Mouse (Mus musculus): ENCODE data around the gene Nrxn3. TPM values are rescaled to one million over a fixed set of nuclear protein-coding genes. Genes with fewer than 3 reads are reported as not detected.
A peak's percentile ranks its signal among the peaks of the same experiment; 100 is the strongest.

Gene Nrxn3
- polyA plus RNA-seq, 1 experiment from 2014 or later: 99.5 TPM

DNA sequence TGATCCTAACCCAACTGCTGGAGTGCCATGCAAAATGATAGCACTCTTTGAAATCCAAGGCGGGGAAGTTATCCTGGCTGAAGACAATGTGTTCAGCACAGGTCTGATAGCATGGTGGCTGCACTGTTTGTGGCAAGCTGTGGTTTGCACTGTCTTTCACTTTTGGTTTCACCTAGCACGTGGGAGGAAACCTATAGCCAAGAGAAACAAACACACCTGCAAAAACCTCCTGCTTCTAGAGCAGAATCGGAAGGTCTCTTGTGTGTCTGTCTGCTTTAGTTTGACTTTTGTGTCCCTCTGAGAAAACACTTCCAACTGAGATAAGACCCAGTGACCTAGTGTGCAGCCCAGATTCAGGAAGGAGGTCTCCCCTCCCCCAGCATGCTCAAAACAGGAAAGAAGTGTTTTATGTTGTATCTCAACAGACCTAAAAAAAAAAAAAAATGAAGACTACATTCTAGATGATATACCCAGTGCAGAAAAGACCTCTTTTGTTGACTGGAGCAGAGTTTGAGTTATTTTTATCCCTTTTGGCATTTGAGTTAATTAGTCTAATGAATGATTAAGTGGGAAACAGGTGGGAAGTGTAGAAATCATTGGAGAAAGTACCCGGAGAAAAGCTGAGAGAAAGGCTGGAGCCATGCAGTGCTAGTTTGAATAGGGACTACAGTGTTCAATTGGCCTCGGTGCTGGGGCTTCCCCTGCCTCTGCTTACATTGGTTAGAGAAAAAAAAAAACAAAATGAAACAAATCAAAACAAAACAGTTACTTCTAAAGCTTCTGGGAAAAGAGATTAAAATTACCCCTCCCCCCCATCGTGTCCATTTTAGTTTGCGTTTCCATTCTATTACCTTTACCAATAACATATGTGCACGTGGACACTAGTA lies 996.8 kb downstream of the Nrxn3 start:
- Histone ChIP-seq H3K27ac (replicated peaks) (no peak overlapping the region), H3K4me3 (no peak overlapping the region), H3K9me3 (no peaks in the 10 kb centered on the region), H3K9ac (replicated peaks) (no peak overlapping the region), H3K27me3 (no peaks in the 10 kb centered on the region), H3K36me3 (no peaks in the 10 kb centered on the region), H3K4me2 (replicated peaks) (no peak overlapping the region), H3K4me1 (no peaks in the 10 kb centered on the region)
- WGBS: 30% methylated on average over 8 of the region's 8 CpGs
- no peak for ATAC-seq (replicated peaks)

DNA sequence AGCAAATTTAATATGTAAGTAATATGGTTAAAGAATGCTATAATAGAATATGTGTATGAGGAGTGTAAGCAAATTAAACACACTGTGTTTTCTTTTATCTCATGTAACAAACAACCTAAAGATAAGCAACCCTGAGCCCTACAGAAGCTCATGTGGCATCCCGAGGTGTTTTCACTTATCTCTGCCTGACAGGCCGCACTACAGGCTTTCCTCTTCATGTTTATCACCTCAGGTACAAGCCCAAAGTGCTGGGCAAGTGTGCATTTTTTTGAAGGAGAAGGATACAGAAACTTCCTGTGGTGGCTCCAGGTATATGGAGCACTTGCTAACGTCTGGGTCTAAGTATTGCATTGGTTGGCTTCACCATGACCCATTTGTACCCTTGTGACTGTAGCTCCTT lies 998.3 kb downstream of the Nrxn3 start:
- Histone ChIP-seq H3K27ac (replicated peaks) (no peak overlapping the region), H3K4me1 (no peaks in the 10 kb centered on the region), H3K36me3 (no peaks in the 10 kb centered on the region), H3K4me2 (replicated peaks) (no peak overlapping the region), H3K9ac (replicated peaks) (no peak overlapping the region), H3K27me3 (no peaks in the 10 kb centered on the region), H3K4me3 (no peak overlapping the region), H3K9me3 (no peaks in the 10 kb centered on the region)
- WGBS: 77% methylated on average over 3 of the region's 3 CpGs
- no peak for ATAC-seq (replicated peaks)

DNA sequence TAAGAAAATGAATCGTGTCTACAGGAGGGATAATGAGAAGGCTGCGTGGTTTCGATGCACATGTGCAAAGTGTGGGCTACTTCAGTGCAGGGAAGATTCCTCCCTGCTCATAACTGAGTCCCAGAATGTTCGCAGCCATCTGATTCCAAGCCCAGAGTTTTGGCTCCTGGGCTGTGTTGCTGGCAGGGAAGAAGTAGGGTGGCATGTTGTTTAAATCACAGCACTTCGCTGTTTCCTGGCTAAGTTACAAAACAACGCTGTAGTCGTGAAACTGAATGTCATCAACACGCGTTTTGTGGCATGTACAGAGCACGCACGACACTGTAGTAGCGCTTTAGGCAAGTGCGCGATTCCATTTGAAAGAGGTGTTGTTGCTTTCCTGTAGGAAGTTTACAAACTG lies 999.8 kb downstream of the Nrxn3 start:
- no peaks in the 10 kb centered on the region for H3K9me3 ChIP-seq
- no peak overlapping the region for H3K4me2 ChIP-seq (replicated peaks)
- 62% methylated on average over 14 of the region's 14 CpGs for WGBS
- ATAC-seq (replicated peaks): peak; percentile 80
- no peak overlapping the region for H3K4me3 ChIP-seq
- no peak overlapping the region for H3K27ac ChIP-seq (replicated peaks)
- H3K9ac ChIP-seq (replicated peaks): no peak overlapping the region
- H3K36me3 ChIP-seq: no peaks in the 10 kb centered on the region
- H3K27me3 ChIP-seq: no peaks in the 10 kb centered on the region
- H3K4me1 ChIP-seq: no peaks in the 10 kb centered on the region

DNA sequence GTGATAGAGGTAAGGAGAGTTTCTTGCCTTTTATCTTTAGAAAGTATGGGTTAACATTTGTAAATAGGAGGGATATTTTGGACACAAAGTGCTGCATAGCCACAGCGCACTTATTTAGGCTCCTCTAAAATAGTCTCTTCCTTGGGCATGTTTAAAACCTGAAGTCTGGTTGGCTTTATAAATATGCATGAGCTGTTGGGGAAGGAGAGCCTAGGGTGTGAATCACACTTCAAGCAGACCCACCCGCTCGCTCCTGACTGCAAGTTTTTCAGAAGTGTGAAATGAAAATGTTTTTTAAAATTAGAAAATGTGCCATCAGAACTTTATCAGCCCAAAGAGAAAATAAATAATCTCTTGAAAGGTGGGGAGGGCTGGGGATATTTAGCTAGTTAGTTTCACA lies 1001.4 kb downstream of the Nrxn3 start:
- H3K9me3 ChIP-seq: no peaks in the 10 kb centered on the region
- H3K27me3 ChIP-seq: no peaks in the 10 kb centered on the region
- H3K4me1 ChIP-seq: no peaks in the 10 kb centered on the region
- H3K4me2 ChIP-seq (replicated peaks): no peak overlapping the region
- no peak for ATAC-seq (replicated peaks)
- H3K9ac ChIP-seq (replicated peaks): no peak overlapping the region
- no peak overlapping the region for H3K27ac ChIP-seq (replicated peaks)
- no peaks in the 10 kb centered on the region for H3K36me3 ChIP-seq
- whole genome bisulfite sequencing: 34% methylated on average over 3 of the region's 3 CpGs
- no peak overlapping the region for H3K4me3 ChIP-seq

DNA sequence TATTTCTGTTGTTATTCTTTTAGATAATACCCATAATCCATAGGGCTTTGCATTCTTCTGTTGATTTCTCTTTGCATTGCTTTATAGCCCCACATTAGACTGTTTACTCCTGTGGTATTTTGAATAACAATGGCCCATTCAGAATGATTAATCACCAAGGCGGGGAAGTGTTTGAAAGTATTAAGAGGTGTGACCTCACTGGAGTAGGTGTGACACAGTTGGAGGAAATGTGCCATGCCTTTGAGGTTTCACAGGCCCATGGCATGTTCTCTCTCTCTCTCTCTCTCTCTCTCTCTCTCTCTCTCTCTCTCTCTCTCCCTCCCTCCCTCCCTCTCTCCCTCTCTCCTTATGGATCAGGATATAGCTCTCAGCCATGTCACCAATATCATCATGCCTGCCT lies 1019.6 kb downstream of the Nrxn3 start:
- WGBS: 24% methylated on average over 1 of the region's 1 CpGs
- no peak overlapping the region for H3K27ac ChIP-seq (replicated peaks)
- no peak overlapping the region for H3K4me2 ChIP-seq (replicated peaks)
- ATAC-seq (replicated peaks): no peak
- no peaks in the 10 kb centered on the region for H3K36me3 ChIP-seq
- no peak overlapping the region for H3K4me3 ChIP-seq
- H3K9me3 ChIP-seq: no peaks in the 10 kb centered on the region
- no peaks in the 10 kb centered on the region for H3K4me1 ChIP-seq
- H3K9ac ChIP-seq (replicated peaks): no peak overlapping the region
- no peaks in the 10 kb centered on the region for H3K27me3 ChIP-seq

DNA sequence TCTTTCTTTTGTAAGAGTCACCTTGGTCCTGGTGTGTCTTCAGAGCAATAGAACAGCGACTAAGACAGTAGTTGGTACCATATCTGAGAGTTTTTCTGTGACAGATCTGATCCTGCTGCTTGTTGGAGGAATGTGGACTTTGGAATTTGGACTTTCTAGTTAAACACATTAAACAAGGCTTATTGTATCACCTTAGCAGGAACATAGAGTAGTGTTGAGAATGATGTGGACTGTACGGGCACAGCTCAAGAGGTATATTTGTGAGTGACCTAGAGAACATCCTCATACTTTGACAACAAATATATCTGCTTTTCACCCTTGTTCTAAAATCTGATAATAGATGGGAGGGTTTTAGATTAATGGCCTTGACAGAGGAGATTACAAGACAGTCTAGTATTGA lies 1020.1 kb downstream of the Nrxn3 start:
- 95% methylated on average over 2 of the region's 2 CpGs for WGBS
- Histone ChIP-seq H3K9ac (replicated peaks) (no peak overlapping the region), H3K4me3 (no peak overlapping the region), H3K27me3 (no peaks in the 10 kb centered on the region), H3K36me3 (no peaks in the 10 kb centered on the region), H3K27ac (replicated peaks) (no peak overlapping the region), H3K4me1 (no peaks in the 10 kb centered on the region), H3K4me2 (replicated peaks) (no peak overlapping the region), H3K9me3 (no peaks in the 10 kb centered on the region)
- ATAC-seq (replicated peaks): no peak

DNA sequence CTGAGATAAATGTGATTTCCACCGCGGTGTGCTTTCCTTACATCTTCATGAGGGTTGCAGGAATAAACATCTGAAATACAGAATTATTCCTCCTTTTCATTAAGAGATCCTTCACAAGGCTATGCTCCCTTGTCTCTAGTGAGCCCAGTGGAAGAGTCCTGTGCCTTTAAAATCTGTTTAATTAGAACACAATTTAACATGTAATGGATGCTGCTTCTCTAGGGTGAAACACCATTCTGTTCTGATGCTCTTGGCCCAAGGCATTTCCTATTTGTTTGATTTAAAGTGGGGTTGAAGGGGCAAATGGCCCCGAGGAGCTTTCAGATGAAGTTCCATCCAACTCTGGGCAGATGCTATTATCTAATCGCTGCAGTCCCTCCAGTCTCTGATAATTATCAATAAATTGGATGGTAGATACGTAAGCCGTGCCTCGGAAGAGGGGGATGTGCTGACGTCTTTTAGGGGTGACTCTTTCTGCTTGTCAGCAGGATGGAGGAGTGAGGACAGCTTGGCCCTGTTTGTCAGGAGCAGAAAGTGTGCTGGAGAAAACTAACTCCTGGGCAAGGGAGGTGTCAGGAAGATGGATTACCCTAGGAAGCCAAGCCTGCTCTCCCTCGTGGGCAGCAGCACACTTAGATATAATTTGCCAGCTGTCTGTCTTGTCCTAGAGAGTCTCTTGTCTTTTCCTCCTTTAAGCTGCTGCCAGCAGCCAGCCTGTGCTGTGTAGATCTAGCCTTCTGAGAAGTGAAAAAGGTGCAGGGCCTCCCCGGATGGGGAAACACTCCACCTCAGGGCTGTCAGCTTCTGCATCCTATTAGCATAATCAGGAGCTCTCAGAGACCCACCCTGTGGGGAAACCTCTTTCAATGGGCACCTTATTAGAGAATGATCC lies 1041.8 kb downstream of the Nrxn3 start:
- peak; percentile 82; the same call in 1 of the 2 replicates for ATAC-seq (replicated peaks)
- H3K4me1 ChIP-seq: peaks cover 11% of the 10 kb centered on the region
- no peak overlapping the region for H3K4me3 ChIP-seq
- H3K9ac ChIP-seq (replicated peaks): no peak overlapping the region
- H3K9me3 ChIP-seq: no peaks in the 10 kb centered on the region
- no peak overlapping the region for H3K27ac ChIP-seq (replicated peaks)
- no peaks in the 10 kb centered on the region for H3K36me3 ChIP-seq
- H3K4me2 ChIP-seq (replicated peaks): no peak overlapping the region
- no peaks in the 10 kb centered on the region for H3K27me3 ChIP-seq
- 35% methylated on average over 10 of the region's 10 CpGs for WGBS

DNA sequence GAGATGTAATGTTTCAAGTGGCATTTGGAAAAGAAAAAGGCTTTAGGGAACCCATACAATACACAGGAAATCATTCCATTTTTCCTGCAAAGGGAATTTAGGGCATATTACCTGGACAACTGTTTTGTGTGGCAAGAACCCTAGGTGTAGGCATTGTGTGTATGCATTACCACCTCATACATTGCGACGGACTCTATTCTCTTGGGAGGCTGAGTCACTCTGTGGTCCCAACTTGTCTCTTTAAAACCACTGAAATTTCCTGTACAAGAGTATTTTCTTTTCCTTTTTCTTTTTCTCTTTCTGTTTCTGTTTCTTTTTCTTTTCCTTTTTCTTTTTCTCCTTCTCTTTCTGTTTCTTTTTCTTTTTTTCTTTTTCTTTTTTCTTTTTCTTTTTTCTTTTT lies 1042.5 kb downstream of the Nrxn3 start:
- no peaks in the 10 kb centered on the region for H3K36me3 ChIP-seq
- H3K9ac ChIP-seq (replicated peaks): no peak overlapping the region
- no peak for ATAC-seq (replicated peaks)
- H3K4me2 ChIP-seq (replicated peaks): no peak overlapping the region
- no peaks in the 10 kb centered on the region for H3K27me3 ChIP-seq
- no peak overlapping the region for H3K27ac ChIP-seq (replicated peaks)
- peaks cover 11% of the 10 kb centered on the region for H3K4me1 ChIP-seq
- H3K4me3 ChIP-seq: no peak overlapping the region
- no peaks in the 10 kb centered on the region for H3K9me3 ChIP-seq
- 12% methylated on average over 2 of the region's 2 CpGs for WGBS

DNA sequence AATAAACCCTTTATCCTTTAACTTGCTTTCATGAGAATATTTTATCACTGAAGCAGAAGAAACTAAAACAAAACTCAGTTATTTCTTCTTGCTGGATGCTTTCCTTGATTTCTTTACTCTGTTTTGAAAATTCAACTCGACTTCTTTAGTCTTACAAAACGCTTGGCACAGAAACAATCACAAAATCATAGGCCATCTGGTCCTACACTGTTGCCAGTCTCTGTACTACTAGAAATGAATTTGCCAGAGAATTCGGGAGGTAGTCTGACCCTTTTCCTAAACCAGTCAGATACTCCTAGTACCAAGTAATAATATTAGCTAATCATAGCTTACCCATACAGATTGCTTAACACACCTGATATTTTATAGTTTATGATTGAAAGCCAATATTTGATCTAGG lies 1066.1 kb downstream of the Nrxn3 start:
- Histone ChIP-seq H3K27ac (replicated peaks) (no peak overlapping the region), H3K4me1 (no peaks in the 10 kb centered on the region), H3K4me3 (no peak overlapping the region), H3K9me3 (no peaks in the 10 kb centered on the region), H3K36me3 (no peaks in the 10 kb centered on the region), H3K9ac (replicated peaks) (no peak overlapping the region), H3K4me2 (replicated peaks) (no peak overlapping the region), H3K27me3 (no peaks in the 10 kb centered on the region)
- ATAC-seq (replicated peaks): no peak
- WGBS: 58% methylated on average over 3 of the region's 3 CpGs

DNA sequence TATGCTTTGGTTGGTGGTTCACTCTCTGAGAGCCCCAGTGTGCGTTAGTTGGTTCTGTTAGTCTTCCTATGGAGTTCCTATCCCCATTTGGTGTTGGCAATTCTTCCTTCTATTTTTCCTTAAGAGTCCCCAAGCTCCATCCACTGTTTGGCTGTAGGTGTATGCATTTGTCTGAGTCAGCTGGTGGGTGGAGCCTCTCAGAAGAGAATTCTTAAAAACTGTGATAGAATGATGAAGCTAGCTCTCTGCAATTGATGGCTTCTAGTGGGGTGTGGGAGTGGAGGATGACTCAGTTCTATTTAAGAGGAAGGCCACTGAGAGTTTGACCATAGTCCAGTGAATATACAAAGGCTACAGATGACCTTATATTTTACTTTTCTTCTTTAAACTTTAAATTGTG lies 1067.3 kb downstream of the Nrxn3 start:
- Histone ChIP-seq H3K4me2 (replicated peaks) (no peak overlapping the region), H3K27me3 (no peaks in the 10 kb centered on the region), H3K27ac (replicated peaks) (no peak overlapping the region), H3K9me3 (no peaks in the 10 kb centered on the region), H3K4me1 (no peaks in the 10 kb centered on the region), H3K4me3 (no peak overlapping the region), H3K36me3 (no peaks in the 10 kb centered on the region), H3K9ac (replicated peaks) (no peak overlapping the region)
- no peak for ATAC-seq (replicated peaks)
- WGBS: 83% methylated on average over 1 of the region's 1 CpGs

DNA sequence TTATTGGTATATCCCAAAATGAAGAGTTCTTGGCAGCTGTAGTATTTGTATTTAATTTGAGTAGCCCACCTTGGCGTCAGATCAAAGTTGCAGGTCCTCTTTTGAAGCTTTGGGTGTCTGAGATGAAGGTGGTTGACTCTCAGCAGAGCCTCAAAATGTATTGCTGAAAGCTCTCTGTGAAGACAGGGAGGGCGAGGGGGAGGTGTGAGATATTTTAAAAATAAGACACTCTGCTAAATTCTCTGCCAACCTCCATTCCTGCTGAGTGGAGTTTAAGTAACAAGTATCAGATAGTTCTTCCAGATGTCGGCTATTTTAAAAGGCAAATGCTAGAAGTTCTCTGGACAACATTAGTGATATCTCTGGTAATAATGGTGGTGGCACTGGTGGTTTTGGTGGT lies 1069.2 kb downstream of the Nrxn3 start:
- Histone ChIP-seq H3K27ac (replicated peaks) (no peak overlapping the region), H3K9ac (replicated peaks) (no peak overlapping the region), H3K36me3 (no peaks in the 10 kb centered on the region), H3K4me2 (replicated peaks) (no peak overlapping the region), H3K27me3 (no peaks in the 10 kb centered on the region), H3K9me3 (no peaks in the 10 kb centered on the region), H3K4me3 (no peak overlapping the region), H3K4me1 (no peaks in the 10 kb centered on the region)
- 92% methylated on average over 3 of the region's 3 CpGs for WGBS
- ATAC-seq (replicated peaks): no peak

DNA sequence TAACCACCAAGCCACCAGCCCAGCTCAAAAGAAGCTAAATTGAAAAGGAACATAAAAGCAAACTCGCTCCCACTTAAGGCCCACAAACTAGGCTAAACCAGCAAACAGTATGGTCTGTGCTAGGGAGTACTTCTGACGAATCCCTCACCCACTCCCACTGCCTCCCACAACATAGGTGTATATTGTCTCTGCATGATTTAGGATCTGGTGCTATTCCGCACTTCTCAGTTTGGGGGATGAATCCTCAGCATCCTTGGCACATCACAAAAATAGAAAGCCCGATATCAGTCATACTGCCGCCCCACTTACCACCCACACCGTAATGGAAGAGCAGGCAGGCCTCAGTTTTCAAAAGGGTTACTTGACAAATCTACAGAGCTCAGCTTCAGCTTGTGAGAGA lies 1072.1 kb downstream of the Nrxn3 start:
- no peak overlapping the region for H3K27ac ChIP-seq (replicated peaks)
- 94% methylated on average over 6 of the region's 6 CpGs for WGBS
- no peak overlapping the region for H3K9ac ChIP-seq (replicated peaks)
- no peak overlapping the region for H3K4me3 ChIP-seq
- no peak overlapping the region for H3K4me2 ChIP-seq (replicated peaks)
- no peaks in the 10 kb centered on the region for H3K36me3 ChIP-seq
- H3K9me3 ChIP-seq: no peaks in the 10 kb centered on the region
- no peaks in the 10 kb centered on the region for H3K4me1 ChIP-seq
- H3K27me3 ChIP-seq: no peaks in the 10 kb centered on the region
- no peak for ATAC-seq (replicated peaks)

Data from forebrain, embryonic 15.5 days (tissue).